Mouse (Mus musculus): ENCODE results near the gene Tmem170b. TPM values are rescaled to one million over a fixed set of nuclear protein-coding genes. Genes with fewer than 3 reads are reported as not detected.

Tmem170b gene
- polyA plus RNA-seq, 1 experiment: 5.4 TPM

DNA sequence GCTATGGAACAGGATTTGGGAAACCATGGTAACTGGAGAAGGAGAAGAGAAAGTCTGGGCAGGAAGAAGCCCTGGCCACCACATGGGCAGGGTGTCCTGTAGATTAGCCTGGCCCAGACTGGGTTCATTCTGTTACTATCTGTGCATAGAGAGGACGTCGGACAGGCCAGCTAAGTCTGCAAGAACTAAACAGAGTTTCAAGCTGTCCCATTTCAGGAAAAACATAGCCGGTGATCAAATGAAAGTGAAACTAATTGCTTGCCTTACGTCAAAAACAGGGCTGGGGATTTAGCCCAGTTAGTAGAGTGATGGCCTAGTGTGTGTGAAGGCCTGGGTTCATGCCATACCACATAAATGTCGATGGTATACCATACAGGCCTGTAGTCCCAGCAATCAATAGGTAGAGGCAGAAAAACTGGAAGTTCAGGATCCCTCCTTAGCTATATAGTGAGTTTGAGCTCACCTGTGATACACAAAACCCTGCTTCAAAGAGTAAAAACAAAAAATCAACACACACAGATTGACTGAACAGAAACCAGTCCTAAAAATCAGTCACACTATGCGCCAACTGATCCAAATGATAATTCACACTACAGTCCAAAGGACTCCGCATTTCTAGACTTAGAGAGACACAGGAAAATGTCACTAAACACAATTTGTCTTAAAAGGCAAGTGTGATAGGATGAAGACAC is 21.9 kb upstream of the Tmem170b start:
- WGBS: 31% methylated on average over 7 of the region's 7 CpGs
- Histone ChIP-seq H3K4me3 (replicated peaks; ENCODE audit: extremely low read depth, low read depth, low read length) (peak overlapping the region; percentile 52), H3K4me1 (ENCODE audit: control insufficient read depth, insufficient read depth, low read length) (peaks cover 5% of the 10 kb centered on the region)
- DNase-seq: no peak
- no peak for TF ChIP-seq POLR2A (IDR thresholded peaks at IDR 0.05; ENCODE audit: borderline replicate concordance, extremely low read depth, low read depth, low read length)
- TF ChIP-seq CTCF (IDR thresholded peaks at IDR 0.05; ENCODE audit: insufficient read depth, low read length): no peak

DNA sequence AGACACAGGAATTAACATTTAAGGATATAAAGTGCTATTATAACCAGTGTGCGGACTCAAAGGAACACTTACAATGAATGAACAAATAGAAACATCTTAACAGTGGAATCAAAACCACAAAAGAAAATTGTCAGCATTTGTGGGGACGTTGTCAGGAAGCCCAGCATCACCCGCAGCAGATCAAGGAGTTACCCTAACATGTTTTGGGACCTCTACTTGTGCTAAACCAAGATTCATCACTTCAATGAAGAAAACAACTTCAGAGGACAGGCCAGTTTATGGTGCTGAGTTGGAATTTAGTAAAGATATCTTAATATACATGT is 21.4 kb upstream of the Tmem170b start:
- WGBS: 68% methylated on average over 3 of the region's 3 CpGs
- no peak for TF ChIP-seq POLR2A (IDR thresholded peaks at IDR 0.05; ENCODE audit: borderline replicate concordance, extremely low read depth, low read depth, low read length)
- TF ChIP-seq CTCF (IDR thresholded peaks at IDR 0.05; ENCODE audit: insufficient read depth, low read length): no peak
- no peak for DNase-seq
- H3K4me3 ChIP-seq (replicated peaks; ENCODE audit: extremely low read depth, low read depth, low read length): no peak overlapping the region
- peaks cover 5% of the 10 kb centered on the region for H3K4me1 ChIP-seq (ENCODE audit: control insufficient read depth, insufficient read depth, low read length)

DNA sequence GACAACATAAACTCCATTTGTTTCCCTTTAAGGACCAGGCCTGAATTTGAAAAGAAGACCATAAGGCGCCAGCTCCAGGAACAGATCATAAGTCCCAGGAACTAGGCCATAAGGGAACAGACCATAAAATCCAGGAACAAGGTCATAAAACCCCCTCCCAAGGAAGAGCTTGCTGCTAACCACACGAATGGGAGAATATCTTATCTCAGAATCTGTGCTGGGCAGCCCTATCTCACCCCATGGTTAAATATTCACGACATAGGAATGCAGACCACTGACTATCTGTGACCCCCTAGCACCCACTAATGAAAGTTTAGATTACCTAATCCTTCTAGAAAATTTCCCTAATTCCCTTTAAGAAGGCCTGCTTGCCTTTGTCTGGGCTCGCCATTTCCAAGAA is 20.8 kb upstream of the Tmem170b start:
- no peak for TF ChIP-seq CTCF (IDR thresholded peaks at IDR 0.05; ENCODE audit: insufficient read depth, low read length)
- TF ChIP-seq POLR2A (IDR thresholded peaks at IDR 0.05; ENCODE audit: borderline replicate concordance, extremely low read depth, low read depth, low read length): no peak
- WGBS: 82% methylated on average over 4 of the region's 4 CpGs
- Histone ChIP-seq H3K4me1 (ENCODE audit: control insufficient read depth, insufficient read depth, low read length) (peaks cover 5% of the 10 kb centered on the region), H3K4me3 (replicated peaks; ENCODE audit: extremely low read depth, low read depth, low read length) (no peak overlapping the region)
- DNase-seq: no peak

DNA sequence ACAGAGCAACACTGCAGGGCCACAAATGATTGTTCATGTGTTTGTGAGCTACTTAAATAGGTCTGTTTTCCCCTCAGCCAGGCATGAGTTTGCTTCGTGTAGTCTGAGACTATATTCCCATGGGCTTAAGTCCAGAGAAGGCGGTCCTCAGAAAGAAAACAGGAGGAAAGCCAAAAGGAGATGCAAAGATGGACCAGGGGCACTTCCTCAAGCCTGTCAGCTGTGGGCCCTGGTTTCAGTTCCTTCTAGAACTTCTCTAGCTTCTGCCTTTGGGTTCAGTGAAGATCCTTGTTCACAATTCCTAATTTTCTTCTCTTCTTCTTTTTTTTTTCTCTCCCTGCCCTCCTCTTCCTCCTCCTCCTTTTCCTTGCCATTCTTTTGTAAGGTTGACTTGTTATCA is 9.0 kb upstream of the Tmem170b start:
- 24% methylated on average over 2 of the region's 2 CpGs for WGBS
- H3K4me1 ChIP-seq (ENCODE audit: control insufficient read depth, insufficient read depth, low read length): peaks cover 4% of the 10 kb centered on the region
- DNase-seq: no peak
- H3K4me3 ChIP-seq (replicated peaks; ENCODE audit: extremely low read depth, low read depth, low read length): no peak overlapping the region
- no peak for TF ChIP-seq CTCF (IDR thresholded peaks at IDR 0.05; ENCODE audit: insufficient read depth, low read length)
- no peak for TF ChIP-seq POLR2A (IDR thresholded peaks at IDR 0.05; ENCODE audit: borderline replicate concordance, extremely low read depth, low read depth, low read length)

DNA sequence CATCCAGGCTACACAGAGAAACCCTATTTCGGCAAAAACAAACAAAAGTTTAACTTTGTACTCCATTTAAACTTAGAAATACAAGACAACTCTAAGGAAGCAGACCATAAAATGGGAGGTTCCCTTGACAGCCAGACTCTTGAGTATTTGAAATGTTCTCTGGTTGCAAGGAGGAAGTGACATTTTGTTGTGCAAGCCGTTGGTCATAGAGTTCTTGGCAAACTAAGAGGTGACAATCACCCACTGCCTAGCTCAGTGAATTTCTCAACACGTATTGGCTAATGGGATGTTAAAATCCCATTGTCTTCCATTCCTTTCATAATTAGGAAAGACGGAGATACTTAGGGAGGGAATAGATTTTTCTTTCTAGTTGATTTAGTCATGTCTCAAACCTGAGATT is 5.7 kb upstream of the Tmem170b start:
- DNase-seq: no peak
- WGBS: 48% methylated on average over 4 of the region's 4 CpGs
- peaks cover 4% of the 10 kb centered on the region for H3K4me1 ChIP-seq (ENCODE audit: control insufficient read depth, insufficient read depth, low read length)
- no peak for TF ChIP-seq POLR2A (IDR thresholded peaks at IDR 0.05; ENCODE audit: borderline replicate concordance, extremely low read depth, low read depth, low read length)
- no peak for TF ChIP-seq CTCF (IDR thresholded peaks at IDR 0.05; ENCODE audit: insufficient read depth, low read length)
- H3K4me3 ChIP-seq (replicated peaks; ENCODE audit: extremely low read depth, low read depth, low read length): no peak overlapping the region

DNA sequence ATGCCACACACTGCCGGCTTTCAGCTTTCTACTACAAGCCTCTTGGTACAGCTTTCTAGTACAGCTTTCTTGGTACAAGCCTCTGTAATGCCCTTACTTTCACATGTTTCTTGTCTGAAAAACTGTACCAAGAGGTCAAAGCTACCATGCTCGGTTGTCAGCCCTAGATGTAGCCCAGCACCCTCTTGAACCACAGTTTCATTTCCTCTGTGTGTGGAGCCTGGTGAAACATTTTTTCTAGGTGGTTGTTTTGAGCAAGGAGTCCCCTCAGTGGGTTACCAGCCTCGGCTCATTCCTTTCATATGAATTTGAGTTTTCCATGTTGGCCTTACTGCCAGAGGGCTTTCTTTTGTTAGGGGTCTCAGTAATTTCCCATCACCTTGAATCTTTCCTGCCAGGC is 4.7 kb upstream of the Tmem170b start:
- 79% methylated on average over 3 of the region's 3 CpGs for WGBS
- H3K4me3 ChIP-seq (replicated peaks; ENCODE audit: extremely low read depth, low read depth, low read length): no peak overlapping the region
- DNase-seq: no peak
- TF ChIP-seq CTCF (IDR thresholded peaks at IDR 0.05; ENCODE audit: insufficient read depth, low read length) (no peak), POLR2A (IDR thresholded peaks at IDR 0.05; ENCODE audit: borderline replicate concordance, extremely low read depth, low read depth, low read length) (no peak)
- peaks cover 4% of the 10 kb centered on the region for H3K4me1 ChIP-seq (ENCODE audit: control insufficient read depth, insufficient read depth, low read length)

DNA sequence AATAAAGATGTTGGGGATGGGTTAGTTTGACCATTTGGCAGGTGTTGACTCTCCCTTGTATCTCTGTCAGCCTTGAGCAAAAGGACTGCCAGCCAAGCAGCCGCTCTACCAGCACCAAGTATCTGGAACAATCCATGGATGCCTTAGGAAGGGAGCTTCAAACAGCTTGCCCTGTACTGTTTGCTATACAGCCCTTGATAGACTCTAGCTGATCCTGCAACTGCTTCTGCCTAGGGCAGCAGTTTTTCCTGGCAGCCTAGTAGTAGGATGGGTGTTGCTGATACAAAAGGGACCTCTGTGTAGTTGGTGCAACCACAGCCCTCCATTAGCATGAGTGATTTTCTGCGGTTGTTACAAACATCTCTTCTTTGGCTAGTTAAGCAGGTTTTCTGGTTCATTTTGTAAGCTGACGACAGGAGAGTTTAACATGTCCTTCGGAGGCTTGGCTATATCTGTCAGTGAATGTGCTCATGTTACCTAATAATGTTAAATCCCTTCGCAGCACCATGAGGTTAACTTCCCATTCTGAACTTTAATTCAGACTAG is 1.7 kb upstream of the Tmem170b start:
- Histone ChIP-seq H3K4me3 (replicated peaks; ENCODE audit: extremely low read depth, low read depth, low read length) (no peak overlapping the region), H3K4me1 (ENCODE audit: control insufficient read depth, insufficient read depth, low read length) (no peaks in the 10 kb centered on the region; the same call in 1 of the 2 replicates)
- 70% methylated on average over 5 of the region's 5 CpGs for WGBS
- TF ChIP-seq POLR2A (IDR thresholded peaks at IDR 0.05; ENCODE audit: borderline replicate concordance, extremely low read depth, low read depth, low read length) (no peak), CTCF (IDR thresholded peaks at IDR 0.05; ENCODE audit: insufficient read depth, low read length) (no peak)
- DNase-seq: no peak

DNA sequence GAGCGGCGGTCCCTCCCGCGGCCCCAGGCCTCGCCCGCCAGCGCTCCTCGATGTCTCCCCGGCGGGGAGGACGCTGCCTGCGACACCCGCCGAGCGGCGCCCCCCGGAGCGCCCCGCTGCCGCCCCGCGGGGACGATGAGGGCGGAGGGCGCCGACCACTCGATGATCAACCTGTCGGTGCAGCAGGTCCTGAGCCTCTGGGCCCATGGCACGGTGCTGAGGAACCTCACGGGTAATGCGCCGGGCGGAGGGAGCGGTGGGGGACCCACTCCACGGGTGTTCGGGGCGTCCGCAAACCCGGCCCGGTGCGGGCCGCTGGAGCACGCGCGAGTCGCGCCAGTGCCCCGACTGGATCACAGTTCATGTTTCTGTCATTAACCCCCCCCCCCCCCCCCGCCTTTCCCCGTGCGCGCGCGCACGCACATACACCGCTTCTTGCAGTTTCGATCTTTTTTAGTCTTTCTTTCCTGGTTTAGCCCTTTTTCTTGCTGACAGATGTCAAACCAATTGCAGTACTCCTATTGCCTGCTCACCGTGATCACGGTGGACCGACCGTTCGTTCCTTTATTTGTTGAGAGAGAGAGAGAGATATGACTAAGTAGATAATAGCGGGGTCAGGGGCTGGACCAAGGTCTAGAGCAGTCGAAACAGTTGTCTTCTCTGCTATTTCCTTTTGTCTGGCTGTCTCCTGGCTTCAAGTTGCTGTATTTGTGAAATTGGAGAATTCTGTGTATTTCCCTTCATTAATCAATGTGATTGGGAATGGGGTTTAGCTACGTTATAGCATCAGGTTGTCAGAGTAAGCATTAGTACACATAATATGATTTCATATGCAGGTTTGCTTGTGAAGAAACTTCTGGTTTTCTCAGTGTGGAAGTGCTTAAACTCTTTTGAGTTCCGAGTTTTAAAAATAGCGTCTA is 634 bp downstream of the Tmem170b start:
- WGBS: 1% methylated on average over 67 of the region's 67 CpGs
- H3K4me3 ChIP-seq (replicated peaks; ENCODE audit: extremely low read depth, low read depth, low read length): peak overlapping the region; percentile 72
- no peak for TF ChIP-seq CTCF (IDR thresholded peaks at IDR 0.05; ENCODE audit: insufficient read depth, low read length)
- TF ChIP-seq POLR2A (IDR thresholded peaks at IDR 0.05; ENCODE audit: borderline replicate concordance, extremely low read depth, low read depth, low read length): no peak
- no peaks in the 10 kb centered on the region; the same call in 1 of the 2 replicates for H3K4me1 ChIP-seq (ENCODE audit: control insufficient read depth, insufficient read depth, low read length)
- DNase-seq: peak; percentile 69

DNA sequence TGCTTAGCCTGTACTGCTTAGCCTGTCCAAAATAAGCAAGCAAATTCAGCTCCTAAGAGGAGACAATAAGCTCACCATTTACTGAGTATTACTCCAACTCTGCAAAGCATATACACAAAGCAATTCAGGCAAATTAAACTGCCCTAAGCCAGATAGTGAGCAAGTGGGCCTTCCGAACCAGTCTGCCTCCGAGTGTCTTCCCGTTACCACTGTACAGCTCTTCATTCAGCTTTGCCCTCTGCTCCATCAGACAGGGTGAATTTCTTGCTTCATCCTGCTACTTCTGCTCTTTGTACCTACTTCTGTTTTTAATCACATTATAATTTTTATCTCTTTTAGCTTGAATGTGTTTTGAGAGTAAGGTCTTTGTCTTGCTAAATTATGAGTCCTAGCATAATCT is 1.9 kb downstream of the Tmem170b start:
- no peaks in the 10 kb centered on the region for H3K4me1 ChIP-seq (ENCODE audit: control insufficient read depth, insufficient read depth, low read length)

More for the DNA sequence above, 1.9 kb downstream of the Tmem170b start:
- DNase-seq: no peak
- H3K4me3 ChIP-seq (replicated peaks; ENCODE audit: extremely low read depth, low read depth, low read length): no peak overlapping the region
- 77% methylated on average over 3 of the region's 3 CpGs for WGBS
- no peak for TF ChIP-seq CTCF (IDR thresholded peaks at IDR 0.05; ENCODE audit: insufficient read depth, low read length)
- TF ChIP-seq POLR2A (IDR thresholded peaks at IDR 0.05; ENCODE audit: borderline replicate concordance, extremely low read depth, low read depth, low read length): no peak

Measured in lung, adult 2 months (tissue).